Mouse (Mus musculus) gastrocnemius, postnatal 14 days (tissue): ENCODE data around the gene Fsd2. TPM values are rescaled to one million over a fixed set of nuclear protein-coding genes. Genes with fewer than 3 reads are reported as not detected.

Experiments
- DNase-seq: peaks from one replicate; pipeline ENCODE4 v3.0.0; 2021; ENCODE audit warnings: mixed read lengths
- intact Hi-C: fragments of 180-260 bp; cut with DNase I; formaldehyde crosslinking; loops from one replicate; pipeline ENCODE4 v1.15.1; 2025; ENCODE audit warnings: low total_unique reads
- total RNA-seq, 2 experiments: library from RNA; stranded (reverse); gene quantifications; 2 replicates each; pipeline ENCODE4 v1.2.3; 2021

Gene Fsd2
- total RNA-seq, 2 experiments from 2014 or later, result 204 to 220 TPM

DNA sequence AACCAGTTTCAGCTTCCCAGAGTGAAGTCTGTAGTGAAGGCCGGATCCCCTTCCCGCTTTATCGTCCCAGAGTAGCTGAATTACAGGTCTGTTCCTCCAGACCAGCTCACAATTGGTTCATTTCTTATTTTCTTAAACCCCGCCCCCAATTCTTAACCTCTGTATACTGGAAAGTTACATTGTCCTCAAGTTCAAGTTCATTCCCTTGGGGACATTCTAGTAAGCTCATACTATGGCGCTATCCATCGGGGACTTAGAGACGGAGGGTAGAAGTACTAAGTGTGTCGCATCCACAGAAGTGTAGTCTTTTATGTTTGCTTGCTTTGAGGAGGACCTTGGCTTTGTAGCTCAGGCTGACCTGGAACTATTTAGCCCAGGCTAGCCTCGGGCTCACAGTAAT is 7.1 kb upstream of the Fsd2 start:
- DNase-seq, result no peak
- intact Hi-C loops, result no loop called here

DNA sequence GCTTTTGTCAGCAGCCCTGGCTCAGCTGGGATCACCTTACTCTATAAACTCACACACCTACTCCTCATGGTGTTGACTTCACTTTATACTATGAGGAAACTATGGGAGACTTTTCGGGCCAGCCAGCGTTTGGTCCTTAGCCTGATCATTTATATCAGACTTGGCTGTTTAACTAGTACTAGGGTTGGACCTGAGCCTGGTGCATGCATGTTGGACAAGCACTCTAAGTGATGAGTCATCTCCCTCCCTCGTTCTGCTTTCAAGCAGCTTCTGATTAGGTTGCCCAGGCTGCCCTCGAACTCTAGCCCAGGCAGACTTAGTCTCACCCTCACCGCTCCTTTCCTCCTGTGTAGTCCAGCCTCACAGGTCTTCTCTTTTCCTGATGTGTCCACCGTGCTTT is 6.7 kb upstream of the Fsd2 start:
- peak; percentile 20 for DNase-seq
- intact Hi-C loops, result no loop called here

DNA sequence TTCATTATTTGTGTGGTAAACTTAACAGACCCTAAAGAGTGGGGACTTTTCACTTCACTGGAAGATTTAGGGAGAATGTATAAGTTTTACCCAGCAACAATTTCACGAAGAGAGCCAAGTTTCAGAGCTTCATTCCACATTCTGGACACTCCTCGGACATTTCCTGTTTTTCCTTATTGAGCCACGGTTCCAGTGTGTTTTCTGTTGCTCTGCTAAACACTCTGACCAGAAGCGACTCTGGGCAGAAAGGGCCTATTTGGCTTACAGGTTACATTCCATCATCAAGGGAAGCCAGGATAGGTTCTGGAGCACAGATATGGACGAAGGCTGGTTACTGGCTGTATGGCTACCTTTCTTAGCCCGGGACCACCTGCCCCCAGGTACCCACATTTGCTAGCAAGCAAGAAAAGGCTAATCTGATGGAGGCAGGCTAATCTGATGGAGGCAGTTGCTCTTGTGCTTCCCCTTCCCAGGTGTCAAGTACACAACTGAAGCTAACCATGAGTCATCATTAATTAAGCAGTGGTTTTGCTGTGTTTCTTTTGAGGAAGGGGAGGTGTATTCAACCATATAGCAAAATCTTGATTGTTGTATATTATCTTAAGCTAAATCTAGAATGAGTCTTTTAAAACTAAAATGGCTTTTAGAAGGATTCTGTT is 6.0 kb upstream of the Fsd2 start:
- intact Hi-C loops, result no loop called here
- no peak for DNase-seq

DNA sequence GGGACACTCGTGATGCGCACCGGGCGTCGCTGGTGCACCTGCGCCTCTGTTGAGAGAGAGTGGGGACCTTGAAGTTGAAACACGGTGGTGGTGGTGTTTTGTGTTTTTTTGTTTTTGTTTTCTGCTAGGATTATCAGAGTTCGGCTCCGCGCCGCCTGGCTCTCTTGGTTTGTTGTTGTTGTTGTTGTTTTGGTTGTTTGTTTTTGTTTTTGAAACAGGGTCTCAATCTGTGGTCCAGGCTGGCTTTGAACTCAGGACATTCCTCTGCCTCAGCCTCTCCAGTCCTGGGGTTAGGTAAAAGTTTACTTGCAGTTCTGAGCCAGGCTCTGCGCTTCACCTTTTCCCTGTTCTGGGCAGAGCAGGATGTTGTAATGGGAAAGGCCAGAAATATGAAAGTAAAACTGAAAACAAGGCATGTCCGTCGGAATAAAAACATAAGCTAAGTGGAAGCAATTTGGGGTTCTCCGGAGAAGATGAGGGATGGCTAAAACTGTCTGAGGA is 5.2 kb upstream of the Fsd2 start:
- intact Hi-C loops, result no loop called here
- DNase-seq, result no peak

DNA sequence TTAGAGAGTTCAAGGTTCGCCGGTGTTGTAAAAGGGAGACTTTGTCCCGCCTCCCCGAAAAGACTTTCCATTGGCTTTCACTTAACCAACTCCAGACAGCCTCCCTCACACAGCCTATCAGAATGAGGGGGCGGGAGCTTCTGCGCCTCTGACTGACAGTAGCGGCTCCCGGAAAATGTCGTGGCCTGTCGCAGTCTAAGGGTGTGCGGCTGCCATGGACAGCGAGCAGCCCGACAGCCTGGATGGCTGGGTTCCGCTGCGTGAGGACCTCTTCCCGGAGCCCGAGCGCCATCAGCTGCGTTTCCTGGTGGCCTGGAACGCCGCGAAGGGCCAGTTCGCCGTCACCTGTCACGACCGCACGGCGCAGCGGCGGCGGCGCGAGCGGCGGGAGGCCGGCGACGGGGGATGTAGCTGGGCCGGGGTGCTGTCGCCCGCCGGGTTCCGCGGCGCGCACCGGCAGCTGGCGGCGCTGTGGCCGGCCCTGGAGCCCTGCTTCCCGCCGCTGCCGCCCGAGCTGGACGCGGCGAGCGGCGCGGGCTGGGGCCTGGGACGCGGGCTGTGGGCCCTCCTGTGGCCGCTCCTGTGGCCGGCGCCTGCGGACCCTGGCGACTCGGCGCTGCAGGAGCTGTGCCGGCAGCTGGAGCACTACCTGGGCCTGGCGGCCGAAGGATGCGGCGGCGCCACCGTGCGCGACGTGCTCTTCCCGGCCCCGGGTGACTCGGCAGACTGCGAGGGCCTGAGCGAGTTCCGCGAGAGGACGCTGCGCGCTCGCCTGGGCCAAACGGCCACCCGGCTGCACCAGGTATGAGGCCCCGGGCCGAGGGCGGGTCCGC is 4.6 kb upstream of the Fsd2 start, which contains the start of gene Whamm:
Whamm (plus strand) TSS at position 159 of the 833 bp plus-strand sequence.
- intact Hi-C loops, result no loop called here
- peak; percentile 92 for DNase-seq

DNA sequence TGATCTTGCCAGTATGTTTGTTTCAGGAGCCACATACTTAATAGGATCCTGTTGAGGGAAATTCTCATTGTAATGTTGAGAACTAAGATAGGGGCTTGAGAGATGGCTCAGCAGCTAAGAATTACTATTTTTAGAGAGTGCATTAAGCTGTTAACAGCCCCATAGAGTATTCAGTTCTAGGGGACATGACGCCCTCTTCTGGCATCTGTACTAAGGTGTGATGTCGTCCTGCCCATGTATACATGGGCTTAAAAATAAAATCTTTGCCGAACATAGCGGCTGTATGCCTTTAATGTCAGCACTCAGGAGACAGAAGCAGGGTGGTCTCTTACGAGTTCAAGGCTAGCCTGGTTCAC is 4.0 kb upstream of the Fsd2 start:
- no peak for DNase-seq
- intact Hi-C loops, result no loop called here

DNA sequence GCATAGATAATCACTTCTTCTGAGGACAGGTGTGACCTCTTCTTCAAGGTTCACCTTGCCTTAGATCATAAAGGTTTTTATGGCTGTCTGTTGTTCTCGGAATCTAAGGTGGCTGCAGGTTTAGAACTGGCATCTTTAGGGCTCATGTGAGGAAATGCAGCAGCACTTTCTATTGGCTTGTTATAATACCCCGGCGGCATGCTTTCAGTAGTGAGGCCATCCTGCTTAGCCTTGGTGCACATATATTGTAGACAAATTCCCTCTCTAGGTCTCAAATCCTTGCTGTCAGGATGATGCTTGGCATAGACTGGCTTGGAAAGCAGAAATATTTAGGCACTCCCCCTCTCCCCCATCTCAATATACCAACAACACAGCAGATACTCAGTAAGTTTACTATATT is 3.5 kb upstream of the Fsd2 start:
- intact Hi-C loops, result no loop called here
- no peak for DNase-seq

DNA sequence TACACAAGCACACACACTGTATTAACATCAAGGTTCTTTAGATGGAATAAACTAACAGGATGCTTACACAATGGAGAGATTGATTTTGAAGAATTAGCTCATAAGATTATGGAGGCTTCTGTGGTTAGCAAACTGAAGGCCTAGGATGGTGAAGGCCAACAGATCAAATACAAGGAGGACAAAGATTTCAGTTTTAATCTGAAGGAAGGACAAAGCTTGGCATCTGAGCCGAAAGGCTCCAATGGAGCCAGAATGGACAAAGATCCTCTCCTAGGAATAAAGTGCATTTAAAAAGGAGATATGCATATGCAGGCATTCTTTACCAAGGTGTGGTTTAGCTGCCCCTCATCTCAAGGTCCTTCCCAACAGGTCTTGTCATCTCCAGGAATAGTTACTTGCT is 3.1 kb upstream of the Fsd2 start:
- intact Hi-C loops, result no loop called here
- DNase-seq, result no peak

DNA sequence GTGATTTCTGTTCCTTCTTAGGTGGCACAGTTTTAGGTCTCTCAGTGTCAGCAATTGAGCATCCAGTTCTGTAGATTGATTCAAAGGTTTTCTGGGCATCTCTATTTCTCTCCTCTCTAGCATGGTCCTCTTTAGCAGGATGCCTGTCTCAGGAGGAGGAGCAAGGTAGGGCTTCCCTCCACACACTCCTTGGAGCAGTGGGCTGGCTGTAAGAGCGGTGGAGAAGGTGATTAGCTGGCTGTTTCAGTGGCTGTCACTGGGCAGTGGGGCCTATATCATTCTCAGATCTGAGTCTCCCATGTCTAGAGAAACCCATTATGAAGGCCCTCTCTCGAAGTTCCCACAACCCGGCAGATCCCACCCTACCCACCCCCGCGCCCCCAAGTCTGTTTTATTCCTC is 652 bp upstream of the Fsd2 start:
- intact Hi-C loops, result no loop called here
- no peak for DNase-seq

DNA sequence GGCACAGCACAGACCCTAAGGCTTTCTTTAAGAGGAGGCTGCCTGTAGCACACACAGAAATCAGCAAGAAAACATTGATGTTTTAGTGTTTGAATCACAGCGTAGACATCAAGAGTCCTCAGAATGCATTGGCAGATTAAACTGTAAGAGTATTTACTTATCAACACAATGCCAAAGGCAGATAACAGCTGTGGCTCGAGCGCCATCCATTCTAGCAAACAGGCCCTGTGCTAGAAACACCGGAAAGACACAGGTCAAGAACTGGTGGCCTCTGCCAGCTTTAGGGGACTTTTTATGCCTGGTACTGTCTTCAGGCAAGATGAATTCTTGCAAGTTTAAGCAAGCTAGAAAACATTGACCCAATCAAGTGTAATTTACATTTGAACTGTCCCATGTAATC is 412 bp downstream of the Fsd2 start:
- intact Hi-C loops, result no loop called here
- DNase-seq, result no peak

DNA sequence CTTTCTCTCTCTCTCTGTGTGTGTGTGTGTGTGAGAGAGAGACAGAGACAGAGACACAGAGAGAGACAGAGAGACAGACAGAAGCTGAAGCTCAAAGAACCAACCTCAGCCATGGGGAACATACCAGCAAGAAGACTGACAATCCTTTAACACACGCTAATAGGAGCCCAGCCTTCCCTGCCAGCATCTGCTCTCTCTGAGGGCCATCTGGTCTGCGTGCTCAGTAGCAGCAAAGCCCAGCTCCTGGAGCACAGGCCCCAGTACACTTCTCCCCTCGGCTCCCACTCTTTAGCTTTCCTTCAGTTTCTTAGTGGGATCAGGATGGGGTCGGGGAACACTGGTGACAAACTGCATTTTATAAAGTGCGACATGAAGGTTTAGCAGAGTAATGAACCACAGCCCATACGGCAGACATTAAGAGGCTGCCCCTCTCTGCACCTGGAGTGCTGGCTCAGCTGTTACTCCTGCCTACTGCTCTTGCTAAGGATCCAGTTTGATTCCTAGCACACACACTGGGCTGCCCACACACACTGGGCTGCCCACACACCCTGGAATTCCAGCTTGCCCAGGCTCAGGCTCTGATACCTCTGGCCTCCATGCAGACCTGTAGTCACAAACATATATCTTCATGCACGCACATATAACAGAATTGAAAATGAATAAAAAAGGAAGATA is 1.2 kb downstream of the Fsd2 start:
- DNase-seq, result no peak
- intact Hi-C loops, result no loop called here

DNA sequence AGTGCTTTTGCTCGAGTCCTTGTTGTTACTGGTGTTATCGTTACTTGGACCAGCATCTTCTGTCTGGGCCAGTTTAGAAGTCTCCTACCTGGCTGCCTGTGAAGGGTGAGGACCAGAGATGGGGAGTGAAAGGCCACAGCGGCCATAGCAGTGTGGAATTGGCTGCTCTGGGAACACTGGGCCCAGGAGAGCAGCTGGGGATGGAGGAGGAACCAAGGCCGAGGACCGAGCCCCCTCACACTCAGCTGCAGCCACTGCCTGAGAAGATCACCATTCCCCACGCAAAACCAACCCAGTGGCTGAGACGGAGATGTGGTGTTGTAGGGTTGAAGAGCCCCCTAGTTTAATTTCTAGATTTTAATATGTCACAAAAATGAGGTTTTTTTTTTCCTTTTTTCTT is 2.0 kb downstream of the Fsd2 start:
- DNase-seq, result no peak
- intact Hi-C loops, result no loop called here

DNA sequence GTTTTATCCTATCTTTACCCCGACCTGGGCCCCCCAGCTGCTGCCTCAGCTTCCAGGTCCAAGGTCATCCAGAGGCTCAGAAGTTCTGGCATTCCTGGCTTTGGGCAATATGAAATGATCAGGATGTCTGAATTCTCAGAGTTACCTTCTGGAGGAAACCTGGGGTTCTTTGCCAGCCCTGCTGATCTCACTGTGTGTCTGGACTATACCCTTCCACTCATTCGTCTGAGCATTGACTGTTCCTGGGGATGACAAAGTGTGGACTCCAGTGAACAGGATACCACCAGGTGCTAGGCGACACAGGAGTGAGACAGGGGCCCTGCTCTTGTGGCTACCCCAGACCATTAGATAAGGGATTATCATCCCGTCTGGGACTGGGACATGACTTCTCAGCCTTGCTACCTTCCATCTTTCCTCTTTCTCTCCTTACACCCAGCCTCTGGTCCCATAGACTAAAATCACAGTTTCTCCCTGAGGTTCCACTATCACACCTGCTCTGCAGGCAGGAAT is 3.2 kb downstream of the Fsd2 start:
- DNase-seq, result no peak
- intact Hi-C loops, result no loop called here

DNA sequence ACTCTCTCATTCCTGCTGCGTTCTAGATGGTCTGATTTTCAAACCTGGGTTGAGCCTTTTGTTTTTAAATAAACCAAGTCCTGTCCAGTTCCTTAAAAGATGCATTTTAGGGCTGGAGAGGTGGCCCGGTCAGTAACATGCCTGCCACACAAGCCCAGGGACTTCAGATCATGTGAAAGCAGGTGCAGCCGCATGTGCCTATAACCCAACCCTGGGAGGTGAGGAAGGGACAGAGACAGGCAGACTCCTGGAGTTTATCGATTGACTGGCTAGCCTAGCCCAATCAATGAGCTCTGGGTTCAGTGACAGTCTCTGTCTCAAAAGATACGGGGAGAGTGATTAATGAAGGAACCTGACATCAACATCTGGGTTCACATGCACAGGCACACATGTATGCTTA is 5.5 kb downstream of the Fsd2 start:
- intact Hi-C loops, result no loop called here
- DNase-seq, result no peak

DNA sequence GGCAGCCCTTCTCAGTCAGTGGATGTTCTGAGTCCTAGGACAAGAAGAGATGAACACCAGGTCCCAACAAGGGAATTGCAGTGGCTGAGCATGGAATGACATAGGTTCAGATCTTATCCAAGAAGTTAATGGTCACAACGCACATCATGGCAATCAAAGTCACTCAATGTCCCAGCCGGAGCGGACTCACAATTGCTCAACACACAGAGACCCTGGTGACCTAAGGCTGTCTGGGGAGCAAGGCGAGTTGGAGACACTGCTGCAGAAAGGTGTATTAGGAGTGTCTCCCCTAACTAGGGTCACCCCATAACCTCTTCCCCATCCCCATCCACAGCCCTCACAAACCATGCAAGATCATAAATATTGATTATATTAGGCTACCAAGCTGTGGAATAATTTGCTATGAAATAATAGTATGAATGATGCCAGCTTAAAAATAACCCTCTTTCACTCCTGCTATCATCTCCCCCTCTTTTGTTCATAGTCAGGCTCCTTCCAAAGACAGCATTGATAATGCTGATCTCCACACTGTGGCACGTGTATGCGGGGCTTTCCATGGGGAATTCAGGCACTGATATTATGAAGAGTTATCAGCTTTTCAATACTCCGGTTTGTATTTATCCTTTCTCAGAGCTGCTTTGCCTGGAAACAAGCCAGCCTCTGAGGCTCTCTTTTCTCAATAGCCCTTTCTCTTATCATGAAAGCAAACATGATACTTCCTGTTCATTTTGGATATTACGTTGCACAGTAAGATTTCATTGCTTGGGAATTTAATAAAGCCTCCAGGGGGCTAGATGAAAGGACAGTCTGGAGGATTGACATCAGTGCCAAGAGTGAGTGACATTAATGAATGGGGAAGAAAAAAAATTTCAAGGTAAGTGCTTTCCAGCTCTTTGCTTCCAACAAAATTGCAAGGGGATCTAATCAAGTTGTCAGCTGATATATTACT is 6.4 kb downstream of the Fsd2 start:
- intact Hi-C loops, result no loop called here
- no peak for DNase-seq

DNA sequence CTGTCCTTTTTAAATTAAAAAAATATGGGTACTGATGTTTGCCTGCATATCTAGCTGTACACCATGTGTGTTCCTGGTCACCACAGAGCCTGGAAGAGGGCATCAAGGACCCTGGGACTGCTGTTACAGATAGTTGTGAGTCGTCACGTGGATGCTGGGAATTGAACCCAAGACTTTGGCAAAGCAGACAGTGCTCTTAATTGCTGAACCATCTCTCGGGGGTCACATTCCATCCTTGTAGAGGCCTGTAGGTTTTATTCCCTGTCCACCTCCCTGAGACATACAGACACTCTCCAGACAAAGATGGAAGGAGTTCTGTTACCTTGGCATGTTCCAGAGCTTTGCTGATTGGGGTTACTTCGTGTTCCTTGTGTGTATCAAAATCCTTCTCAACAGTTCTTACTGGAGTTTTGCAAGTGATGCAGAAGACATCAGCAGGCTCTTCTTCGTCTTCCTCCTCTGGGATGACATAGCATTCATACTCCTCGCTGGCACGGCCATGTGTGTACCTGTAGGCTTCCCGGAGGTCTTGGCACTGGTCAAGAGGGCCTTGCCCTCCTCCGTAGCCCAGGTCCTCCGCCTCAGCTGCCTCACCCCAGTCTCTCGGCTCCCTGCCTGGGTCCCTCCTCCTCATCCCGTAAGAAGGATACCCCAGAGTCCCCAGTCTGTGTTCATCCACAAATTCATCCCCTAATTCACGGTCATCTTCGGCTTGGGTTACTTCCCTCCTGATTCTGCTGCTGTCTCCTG is 7.3 kb downstream of the Fsd2 start:
- intact Hi-C loops, result no loop called here
- DNase-seq, result no peak

DNA sequence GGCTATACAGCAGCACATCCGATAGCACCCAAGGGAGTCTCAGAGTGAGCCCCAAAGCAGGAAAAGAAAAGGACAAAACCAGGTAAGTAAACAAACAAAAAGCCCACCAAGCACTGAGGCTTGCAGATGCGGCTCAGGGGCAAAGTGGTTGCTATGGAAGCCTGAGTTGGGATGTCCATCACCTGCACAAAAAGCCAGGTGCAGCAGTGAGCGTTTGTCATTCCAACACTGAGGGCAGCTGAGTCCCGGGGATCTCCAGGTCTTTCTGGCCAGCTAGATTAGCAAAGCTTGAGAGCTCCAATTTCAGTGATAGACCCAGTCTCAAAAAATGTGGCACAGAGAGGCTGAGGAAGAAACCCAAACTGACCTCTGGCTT is 8.8 kb downstream of the Fsd2 start:
- no peak for DNase-seq
- intact Hi-C loops, result no loop called here

DNA sequence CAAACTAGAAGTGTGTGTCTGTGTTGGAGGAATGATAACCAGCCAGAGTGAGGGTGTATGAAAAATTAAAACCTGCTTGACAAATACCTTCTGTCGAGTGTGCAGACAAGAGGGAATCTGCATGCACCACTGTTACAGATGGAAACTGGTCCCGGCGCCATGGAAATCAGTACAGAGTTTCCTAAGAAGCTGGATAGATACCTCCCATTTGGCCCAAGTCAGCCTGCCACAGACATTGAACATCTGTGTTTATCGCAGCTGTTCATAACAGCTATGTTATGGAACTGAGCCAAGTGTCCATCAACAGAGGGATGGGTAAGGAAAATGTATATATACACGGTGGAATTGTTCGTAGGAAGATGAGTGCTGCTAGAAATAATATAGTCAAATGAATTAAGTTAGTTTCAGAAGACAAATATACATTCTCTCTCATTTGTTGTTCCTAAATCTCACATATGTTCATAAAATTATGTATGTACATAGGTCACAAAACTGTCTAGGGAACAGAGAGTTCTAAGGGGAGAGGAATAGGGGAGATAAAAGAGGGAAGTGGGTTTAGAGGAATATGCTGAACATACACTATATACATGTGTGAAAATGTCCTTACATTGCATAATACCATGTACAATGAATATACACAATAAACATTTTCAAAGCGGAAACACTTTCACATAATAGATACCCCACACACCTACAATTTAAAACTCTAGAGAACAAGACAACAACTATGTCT is 9.3 kb downstream of the Fsd2 start:
- DNase-seq, result no peak
- intact Hi-C loops, result no loop called here
